14 mouse cellular contexts compared by ENCODE assay signal in the genomic region with DNA sequence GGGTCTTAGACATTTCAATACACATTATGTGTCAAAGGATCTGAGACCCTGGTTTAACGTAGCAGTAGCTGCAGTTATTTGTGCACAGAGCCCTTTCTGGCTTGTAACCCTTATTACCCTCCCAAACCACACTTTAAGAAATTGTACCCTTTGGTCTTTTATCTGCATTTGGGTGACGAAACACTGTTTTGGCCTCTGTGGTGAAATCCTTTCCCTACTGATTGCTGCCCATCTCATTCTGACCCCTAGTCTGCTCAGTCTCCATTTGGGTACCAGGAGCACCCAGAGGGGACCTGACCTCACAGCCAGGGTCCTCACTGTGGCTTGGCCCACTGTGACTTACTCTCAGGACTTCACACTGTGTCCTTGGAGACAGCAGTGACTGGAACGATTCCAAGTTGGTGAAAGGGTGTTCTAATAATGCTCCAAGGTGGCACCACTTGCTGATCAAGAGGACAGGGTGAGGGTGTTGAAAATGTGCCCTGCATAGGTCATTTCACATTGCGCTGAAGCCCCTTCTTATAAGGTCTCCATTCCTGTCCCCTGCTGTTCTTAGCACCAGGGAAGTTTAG.
A peak's percentile ranks its signal among the peaks of the same experiment; 100 is the strongest.
DNase-seq lines count a peak whose midpoint lies in the region; ATAC-seq and TF ChIP-seq lines count a peak whose summit lies in the region.
"Had no signal": no experiment of that assay in that cellular context is flagged by ENCODE, and none has a peak within 500 bp of the region (broad histone marks: within the 10 kb centered on the region; RNA-seq: fewer than 3 reads in every experiment).

No protein-coding gene starts in this region.

- H3K4me3 ChIP-seq in forebrain, embryonic 14.5 days (ENCODE audit: low read depth, low read length), result no peak overlapping the region
- H3K4me3 ChIP-seq in forebrain, embryonic 12.5 days (replicated peaks), result no peak overlapping the region
- H3K4me3 ChIP-seq in kidney, adult 2 months (ENCODE audit: insufficient read depth, low read depth, low read length), result no peak overlapping the region
- no peak overlapping the region for H3K4me3 ChIP-seq in heart, embryonic 15.5 days
- H3K4me3 ChIP-seq: liver, embryonic 15.5 days; midbrain, embryonic 10.5 days; neural tube, embryonic 12.5 days had no signal

- TF ChIP-seq CTCF in kidney, adult 2 months (conservative IDR thresholded peaks at IDR 0.05; ENCODE audit: insufficient read depth, insufficient read length, low read depth, low read length), result no peak

- H3K9ac ChIP-seq in forebrain, embryonic 14.5 days (ENCODE audit: low read length), result no peak overlapping the region; the same call in 1 of the 2 replicates
- no peak overlapping the region for H3K9ac ChIP-seq in forebrain, embryonic 12.5 days
- 0 out of 2 replicates have a peak overlapping the region, but pooled peaks have one; percentile 3 for H3K9ac ChIP-seq in heart, embryonic 15.5 days
- H3K9ac ChIP-seq: liver, embryonic 15.5 days; neural tube, embryonic 12.5 days had no signal

- ATAC-seq in forebrain, embryonic 14.5 days, result no peak
- ATAC-seq in forebrain, embryonic 12.5 days (ENCODE audit: low FRiP score), result no peak
- 0 out of 2 replicates have a peak, but pooled peaks have one; percentile 24 for ATAC-seq in erythroblast, adult 5-6 weeks (replicated peaks; ENCODE audit: low FRiP score, poor library complexity, severe bottlenecking)
- ATAC-seq in heart, embryonic 15.5 days (replicated peaks; ENCODE audit: insufficient number of reproducible peaks, insufficient read depth, low FRiP score, low read depth), result peak; percentile 85

- WGBS in forebrain, embryonic 14.5 days, result 65% methylated on average over 4 of the region's 4 CpGs
- WGBS in forebrain, embryonic 12.5 days, result 67% methylated on average over 4 of the region's 4 CpGs
- WGBS in kidney, adult 2 months, result 60% methylated on average over 4 of the region's 4 CpGs
- 55% methylated on average over 4 of the region's 4 CpGs for WGBS in heart, embryonic 15.5 days

- H3K27me3 ChIP-seq in forebrain, embryonic 14.5 days (replicated peaks; ENCODE audit: control insufficient read depth, insufficient read depth, low read length), result no peaks in the 10 kb centered on the region
- no peaks in the 10 kb centered on the region for H3K27me3 ChIP-seq in forebrain, embryonic 12.5 days
- no peaks in the 10 kb centered on the region for H3K27me3 ChIP-seq in kidney, adult 2 months (replicated peaks; ENCODE audit: control insufficient read depth, insufficient read depth, low read length)
- H3K27me3 ChIP-seq in heart, embryonic 15.5 days, result no peaks in the 10 kb centered on the region
- H3K27me3 ChIP-seq: CH12.LX; liver, embryonic 15.5 days; neural tube, embryonic 12.5 days had no signal

- DNase-seq in forebrain, embryonic 14.5 days (ENCODE audit: low spot score), result no peak
- DNase-seq in kidney, adult 2 months, result peak; percentile 60
- no peak for DNase-seq in kidney, postnatal 4 days
- no peak for DNase-seq in embryo, embryonic 10 days (ENCODE audit: low spot score)
- DNase-seq in urinary bladder, adult 18-20 months (ENCODE audit: low spot score in 2 of 2), result no peak
- DNase-seq: right cerebral cortex, postnatal 14 days had no signal

- no peaks in the 10 kb centered on the region for H3K36me3 ChIP-seq in forebrain, embryonic 14.5 days (ENCODE audit: control insufficient read depth, insufficient read depth, low read length)
- peaks cover 5% of the 10 kb centered on the region; the same call in 1 of the 2 replicates for H3K36me3 ChIP-seq in forebrain, embryonic 12.5 days (replicated peaks)
- H3K36me3 ChIP-seq in kidney, adult 2 months (ENCODE audit: control insufficient read depth, insufficient read depth, low read length), result no peaks in the 10 kb centered on the region
- H3K36me3 ChIP-seq in heart, embryonic 15.5 days, result no peaks in the 10 kb centered on the region
- H3K36me3 ChIP-seq: liver, embryonic 15.5 days; midbrain, embryonic 10.5 days; neural tube, embryonic 12.5 days had no signal

- no peak for TF ChIP-seq POLR2A in kidney, adult 2 months (IDR thresholded peaks at IDR 0.05; ENCODE audit: low read depth, low read length)

- H3K27ac ChIP-seq in forebrain, embryonic 14.5 days (ENCODE audit: low read depth, low read length), result peak overlapping the region; percentile 44; the same call in 1 of the 2 replicates
- H3K27ac ChIP-seq in forebrain, embryonic 12.5 days, result no peak overlapping the region
- no peak overlapping the region for H3K27ac ChIP-seq in kidney, adult 2 months (ENCODE audit: insufficient read depth, low read depth, low read length)
- peak overlapping the region; percentile 71 for H3K27ac ChIP-seq in heart, embryonic 15.5 days
- H3K27ac ChIP-seq: liver, embryonic 15.5 days; midbrain, embryonic 10.5 days; neural tube, embryonic 12.5 days; stomach, postnatal 0 days had no signal

- H3K9me3 ChIP-seq in forebrain, embryonic 14.5 days (replicated peaks; ENCODE audit: control insufficient read depth, low read length), result no peaks in the 10 kb centered on the region
- H3K9me3 ChIP-seq in forebrain, embryonic 12.5 days, result no peaks in the 10 kb centered on the region
- H3K9me3 ChIP-seq in heart, embryonic 15.5 days (replicated peaks), result no peaks in the 10 kb centered on the region
- H3K9me3 ChIP-seq: liver, embryonic 15.5 days; midbrain, embryonic 10.5 days; neural tube, embryonic 12.5 days had no signal

- H3K4me2 ChIP-seq in forebrain, embryonic 14.5 days (ENCODE audit: low read length), result no peak overlapping the region
- no peak overlapping the region for H3K4me2 ChIP-seq in forebrain, embryonic 12.5 days
- H3K4me2 ChIP-seq in heart, embryonic 15.5 days, result peak overlapping the region; percentile 24; the same call in 1 of the 2 replicates
- H3K4me2 ChIP-seq: liver, embryonic 15.5 days; neural tube, embryonic 12.5 days had no signal

- peaks cover 57% of the 10 kb centered on the region for H3K4me1 ChIP-seq in forebrain, embryonic 14.5 days (ENCODE audit: control insufficient read depth, insufficient read depth, low read length)
- H3K4me1 ChIP-seq in forebrain, embryonic 12.5 days, result peaks cover 24% of the 10 kb centered on the region; the same call in 1 of the 2 replicates
- H3K4me1 ChIP-seq in kidney, adult 2 months (ENCODE audit: control insufficient read depth, insufficient read depth, low read length), result peaks cover 8% of the 10 kb centered on the region; the same call in 1 of the 2 replicates
- H3K4me1 ChIP-seq in heart, embryonic 15.5 days (replicated peaks), result peaks cover 34% of the 10 kb centered on the region

Comparison
In these comparisons a context has a peak if more than half of its experiments do, and no peak if none do; other contexts are left out.
1. H3K27ac ChIP-seq: peak in forebrain, embryonic 14.5 days (single experiment) and heart, embryonic 15.5 days (single experiment); none in forebrain, embryonic 12.5 days (single experiment) and kidney, adult 2 months (single experiment).
2. ATAC-seq: peak in erythroblast, adult 5-6 weeks (single experiment) and heart, embryonic 15.5 days (single experiment); none in forebrain, embryonic 14.5 days (single experiment) and forebrain, embryonic 12.5 days (single experiment).